ENCODE assay signal across 12 mouse cellular contexts in the genomic region with DNA sequence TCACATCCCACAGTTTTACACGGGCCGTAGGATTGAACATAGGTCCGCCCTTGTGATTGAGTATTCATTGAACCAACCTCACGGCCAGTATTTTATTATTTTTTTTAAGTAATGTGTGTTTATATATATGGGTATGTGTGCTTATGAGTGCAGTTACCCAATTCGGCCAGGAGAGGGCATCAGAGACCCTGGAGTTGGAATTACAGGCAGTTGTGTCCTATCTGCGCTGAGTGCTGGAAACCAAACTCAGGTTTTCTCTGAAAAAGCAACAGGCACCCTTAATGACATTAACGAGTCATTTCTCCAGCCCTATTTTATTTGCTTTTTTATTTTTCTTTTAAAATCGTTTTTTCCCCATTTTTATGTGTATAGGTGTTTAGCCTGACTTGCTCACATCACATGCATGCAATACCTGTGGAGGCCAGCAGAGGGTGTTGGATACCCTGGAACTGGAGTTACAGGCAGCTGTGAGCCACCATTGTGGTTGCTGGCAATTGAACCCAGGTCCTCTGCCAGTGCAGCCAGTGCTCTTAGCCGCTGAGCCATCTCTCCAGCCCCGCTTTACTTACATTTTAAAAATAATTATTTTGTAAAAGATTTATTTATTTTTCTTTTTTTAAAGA. TPM values are rescaled to one million over a fixed set of nuclear protein-coding genes. Genes with fewer than 3 reads are reported as not detected.
A peak's percentile ranks its signal among the peaks of the same experiment; 100 is the strongest.
DNase-seq lines count a peak whose midpoint lies in the region; ATAC-seq and TF ChIP-seq lines count a peak whose summit lies in the region.
"Had no signal": no experiment of that assay in that cellular context is flagged by ENCODE, and none has a peak within 500 bp of the region (broad histone marks: within the 10 kb centered on the region; RNA-seq: fewer than 3 reads in every experiment).

No protein-coding gene starts in this region.

- no peak overlapping the region for H3K27ac ChIP-seq in hindbrain, embryonic 11.5 days (ENCODE audit: low read depth, low read length)
- H3K27ac ChIP-seq in hindbrain, embryonic 13.5 days = no peak overlapping the region
- no peak overlapping the region for H3K27ac ChIP-seq in midbrain, postnatal 0 days (ENCODE audit: low read depth, low read length)
- H3K27ac ChIP-seq in midbrain, embryonic 10.5 days (replicated peaks) = no peak overlapping the region
- H3K27ac ChIP-seq: hindbrain, embryonic 10.5 days had no signal

- no peaks in the 10 kb centered on the region for H3K4me1 ChIP-seq in hindbrain, embryonic 11.5 days (replicated peaks; ENCODE audit: control insufficient read depth, insufficient read depth, low read length)
- H3K4me1 ChIP-seq in hindbrain, embryonic 13.5 days (replicated peaks) = no peaks in the 10 kb centered on the region
- no peaks in the 10 kb centered on the region for H3K4me1 ChIP-seq in midbrain, postnatal 0 days (ENCODE audit: insufficient read depth, low read length)
- H3K4me1 ChIP-seq in midbrain, embryonic 10.5 days = peaks cover 10% of the 10 kb centered on the region

- H3K9ac ChIP-seq in hindbrain, embryonic 11.5 days (ENCODE audit: low read depth, low read length) = no peak overlapping the region
- no peak overlapping the region for H3K9ac ChIP-seq in hindbrain, embryonic 13.5 days
- no peak overlapping the region for H3K9ac ChIP-seq in midbrain, postnatal 0 days (replicated peaks; ENCODE audit: low read length, poor library complexity, severe bottlenecking)

- no peaks in the 10 kb centered on the region for H3K36me3 ChIP-seq in hindbrain, embryonic 11.5 days (ENCODE audit: control insufficient read depth, insufficient read depth, low read length)
- H3K36me3 ChIP-seq in hindbrain, embryonic 13.5 days = no peaks in the 10 kb centered on the region
- no peaks in the 10 kb centered on the region for H3K36me3 ChIP-seq in midbrain, postnatal 0 days (ENCODE audit: insufficient read depth, low read length)
- H3K36me3 ChIP-seq in midbrain, embryonic 10.5 days = no peaks in the 10 kb centered on the region
- H3K36me3 ChIP-seq: hindbrain, embryonic 10.5 days had no signal

- no peak for ATAC-seq in hindbrain, embryonic 11.5 days (ENCODE audit: low FRiP score)
- ATAC-seq in hindbrain, embryonic 13.5 days (ENCODE audit: low FRiP score) = no peak
- ATAC-seq in midbrain, postnatal 0 days (ENCODE audit: low FRiP score) = no peak

- 84% methylated on average over 10 of the region's 10 CpGs for WGBS in hindbrain, embryonic 11.5 days
- 91% methylated on average over 10 of the region's 10 CpGs for WGBS in hindbrain, embryonic 13.5 days
- 90% methylated on average over 10 of the region's 10 CpGs for WGBS in midbrain, postnatal 0 days
- WGBS in midbrain, embryonic 10.5 days = 88% methylated on average over 10 of the region's 10 CpGs

- TF ChIP-seq CTCF in midbrain, postnatal 0 days (IDR thresholded peaks at IDR 0.05) = peak; percentile 49

- no peaks in the 10 kb centered on the region for H3K27me3 ChIP-seq in hindbrain, embryonic 11.5 days (ENCODE audit: control insufficient read depth, insufficient read depth, low read length)
- H3K27me3 ChIP-seq in hindbrain, embryonic 13.5 days = peaks cover 12% of the 10 kb centered on the region
- H3K27me3 ChIP-seq in midbrain, postnatal 0 days (ENCODE audit: insufficient read depth, low read length) = no peaks in the 10 kb centered on the region
- H3K27me3 ChIP-seq in midbrain, embryonic 10.5 days (ENCODE audit: low read depth, poor library complexity, severe bottlenecking) = peaks cover 21% of the 10 kb centered on the region

- no peak overlapping the region for H3K4me2 ChIP-seq in hindbrain, embryonic 11.5 days (replicated peaks; ENCODE audit: low read depth, low read length)
- H3K4me2 ChIP-seq in hindbrain, embryonic 13.5 days = no peak overlapping the region
- no peak overlapping the region for H3K4me2 ChIP-seq in midbrain, postnatal 0 days (ENCODE audit: low read depth, low read length, poor library complexity, severe bottlenecking)

- H3K4me3 ChIP-seq in hindbrain, embryonic 11.5 days (ENCODE audit: low read depth, low read length) = no peak overlapping the region
- no peak overlapping the region for H3K4me3 ChIP-seq in hindbrain, embryonic 13.5 days
- H3K4me3 ChIP-seq in midbrain, postnatal 0 days (ENCODE audit: low read depth, low read length) = no peak overlapping the region
- H3K4me3 ChIP-seq in midbrain, embryonic 10.5 days = no peak overlapping the region
- H3K4me3 ChIP-seq: hindbrain, embryonic 10.5 days had no signal

- H3K9me3 ChIP-seq in hindbrain, embryonic 11.5 days (ENCODE audit: control insufficient read depth, low read length) = no peaks in the 10 kb centered on the region
- H3K9me3 ChIP-seq in hindbrain, embryonic 13.5 days = no peaks in the 10 kb centered on the region
- no peaks in the 10 kb centered on the region for H3K9me3 ChIP-seq in midbrain, postnatal 0 days (ENCODE audit: low read length)
- H3K9me3 ChIP-seq in midbrain, embryonic 10.5 days (replicated peaks) = peaks cover 6% of the 10 kb centered on the region; the same call in 1 of the 2 replicates

- peak; percentile 15 for DNase-seq in hindbrain, embryonic 11.5 days (ENCODE audit: low spot score)
- no peak for DNase-seq in midbrain, postnatal 0 days (ENCODE audit: low spot score)
- DNase-seq in midbrain, embryonic 10.5 days (ENCODE audit: low spot score) = no peak
- DNase-seq in T-cell, adult 2 months (ENCODE audit: low spot score) = peak; percentile 42
- peak; percentile 70 for DNase-seq in testis, postnatal 10 days (ENCODE audit: low spot score)
- DNase-seq in layer of hippocampus, postnatal 14 days (ENCODE audit: low spot score in 2 of 2) = no peak
- DNase-seq in left cerebral cortex, adult 9 months (ENCODE audit: low spot score in 2 of 2) = no peak
- DNase-seq: cerebellum, adult 2 months; gastrocnemius, postnatal 10 days had no signal

RNA-seq across cellular contexts. Expression of gene Tfeb, which starts 8.0 kb away (rescaled TPM):
- polyA plus RNA-seq in hindbrain, embryonic 11.5 days (2014; fragmentation: Nextera tagmentation; extraction: Ambion mirVana) = 2.5 TPM in 2 replicates
- 2.8 and 3.3 TPM in 2 replicates for polyA plus RNA-seq in hindbrain, embryonic 13.5 days (2015; fragmentation: Nextera tagmentation; extraction: Ambion mirVana)
- total RNA-seq in midbrain, postnatal 0 days (2014; rRNA removed) = 5.2 and 9.6 TPM in 2 replicates
- 4.0 and 5.4 TPM in 2 replicates for polyA plus RNA-seq in midbrain, postnatal 0 days (2015; fragmentation: Nextera tagmentation; extraction: Ambion mirVana)
- polyA plus RNA-seq in midbrain, embryonic 10.5 days (2016; fragmentation: Nextera tagmentation; extraction: Ambion mirVana) = 1.9 and 2.3 TPM in 2 replicates
- total RNA-seq in layer of hippocampus, postnatal 14 days (2021) = 10 to 100 TPM; 12.6 to 14.8 TPM

RNA-seq across cellular contexts. Expression of gene Pgc, which starts 18.2 kb away (rescaled TPM):
- not detected in 2 replicates for polyA plus RNA-seq in hindbrain, embryonic 11.5 days (2014; fragmentation: Nextera tagmentation; extraction: Ambion mirVana)
- not detected in 2 replicates for polyA plus RNA-seq in hindbrain, embryonic 13.5 days (2015; fragmentation: Nextera tagmentation; extraction: Ambion mirVana)
- 0.27 and 1.5 TPM in 2 replicates for total RNA-seq in midbrain, postnatal 0 days (2014; rRNA removed)
- polyA plus RNA-seq in midbrain, postnatal 0 days (2015; fragmentation: Nextera tagmentation; extraction: Ambion mirVana) = 0.19 TPM in 1 of 2 replicates, not detected in the other
- polyA plus RNA-seq in midbrain, embryonic 10.5 days (2016; fragmentation: Nextera tagmentation; extraction: Ambion mirVana) = 0.19 TPM in 1 of 2 replicates, not detected in the other
- total RNA-seq in layer of hippocampus, postnatal 14 days (2021) = not detected
- total RNA-seq: gastrocnemius, postnatal 10 days; left cerebral cortex, postnatal 10 days had no signal
- polyA plus RNA-seq: hindbrain, embryonic 10.5 days had no signal

RNA-seq across cellular contexts. Expression of gene Prickle4, which starts 50.3 kb away (rescaled TPM):
- 0.32 and 1.8 TPM in 2 replicates for polyA plus RNA-seq in hindbrain, embryonic 11.5 days (2014; fragmentation: Nextera tagmentation; extraction: Ambion mirVana)
- polyA plus RNA-seq in hindbrain, embryonic 13.5 days (2015; fragmentation: Nextera tagmentation; extraction: Ambion mirVana) = 0.43 and 0.52 TPM in 2 replicates
- total RNA-seq in midbrain, postnatal 0 days (2014; rRNA removed) = 2.5 and 3.2 TPM in 2 replicates
- polyA plus RNA-seq in midbrain, postnatal 0 days (2015; fragmentation: Nextera tagmentation; extraction: Ambion mirVana) = 2.2 and 3.2 TPM in 2 replicates
- polyA plus RNA-seq in midbrain, embryonic 10.5 days (2016; fragmentation: Nextera tagmentation; extraction: Ambion mirVana) = 0.35 and 0.44 TPM in 2 replicates
- 1 to 10 TPM; 7.3 to 7.5 TPM for total RNA-seq in layer of hippocampus, postnatal 14 days (2021)

RNA-seq across cellular contexts. Expression of gene Gm21981, which starts 50.6 kb away (rescaled TPM):
- polyA plus RNA-seq in hindbrain, embryonic 11.5 days (2014; fragmentation: Nextera tagmentation; extraction: Ambion mirVana) = 1.4 and 2.1 TPM in 2 replicates
- 0.52 and 0.71 TPM in 2 replicates for polyA plus RNA-seq in hindbrain, embryonic 13.5 days (2015; fragmentation: Nextera tagmentation; extraction: Ambion mirVana)
- 5.2 and 5.8 TPM in 2 replicates for total RNA-seq in midbrain, postnatal 0 days (2014; rRNA removed)
- 0.56 and 0.90 TPM in 2 replicates for polyA plus RNA-seq in midbrain, postnatal 0 days (2015; fragmentation: Nextera tagmentation; extraction: Ambion mirVana)
- 0.44 and 0.48 TPM in 2 replicates for polyA plus RNA-seq in midbrain, embryonic 10.5 days (2016; fragmentation: Nextera tagmentation; extraction: Ambion mirVana)
- 1 to 10 TPM; 2.4 to 2.7 TPM for total RNA-seq in layer of hippocampus, postnatal 14 days (2021)

RNA-seq across cellular contexts. Expression of gene Frs3, which starts 56.0 kb away (rescaled TPM):
- 7.9 and 8.6 TPM in 2 replicates for polyA plus RNA-seq in hindbrain, embryonic 11.5 days (2014; fragmentation: Nextera tagmentation; extraction: Ambion mirVana)
- 28.6 and 32.9 TPM in 2 replicates for polyA plus RNA-seq in hindbrain, embryonic 13.5 days (2015; fragmentation: Nextera tagmentation; extraction: Ambion mirVana)
- 128 and 165 TPM in 2 replicates for total RNA-seq in midbrain, postnatal 0 days (2014; rRNA removed)
- polyA plus RNA-seq in midbrain, postnatal 0 days (2015; fragmentation: Nextera tagmentation; extraction: Ambion mirVana) = 68.9 and 75.7 TPM in 2 replicates
- 10.3 and 13.6 TPM in 2 replicates for polyA plus RNA-seq in midbrain, embryonic 10.5 days (2016; fragmentation: Nextera tagmentation; extraction: Ambion mirVana)
- 10 to 100 TPM; 22.2 to 27.6 TPM for total RNA-seq in layer of hippocampus, postnatal 14 days (2021)

Comparison
In these comparisons a context has a peak if more than half of its experiments do, and no peak if none do; other contexts are left out.
1. DNase-seq: peak in hindbrain, embryonic 11.5 days (single experiment), T-cell, adult 2 months (single experiment) and testis, postnatal 10 days (single experiment); none in midbrain, postnatal 0 days (single experiment), midbrain, embryonic 10.5 days (single experiment), layer of hippocampus, postnatal 14 days (0 of 2) and left cerebral cortex, adult 9 months (0 of 2).